8 mouse cellular contexts compared by ENCODE assay signal in genomic region chr17:6827740-6828461, GRCm38 (mm10). TPM values are rescaled to one million over a fixed set of nuclear protein-coding genes. Genes with fewer than 3 reads are reported as not detected.
DNase-seq lines count a peak whose midpoint lies in the region; ATAC-seq lines count a peak whose summit lies in the region.

No protein-coding gene starts in this region.

- no peaks in the 10 kb centered on the region for H3K27me3 ChIP-seq in lung, embryonic 16.5 days (ENCODE audit: control insufficient read depth, insufficient read depth, low read depth, low read length)

- H3K4me1 ChIP-seq in lung, embryonic 16.5 days (replicated peaks; ENCODE audit: control insufficient read depth, insufficient read depth, low read length), result peaks cover 8% of the 10 kb centered on the region; the same call in 1 of the 2 replicates

- H3K9me3 ChIP-seq in lung, embryonic 16.5 days (ENCODE audit: control insufficient read depth, low read length), result no peaks in the 10 kb centered on the region

- DNase-seq in MEL-GATA-1-ER (ENCODE audit: extremely low read depth, low read depth), result peak; percentile 90
- peak; percentile 96 for DNase-seq in cerebellum, adult 8-10 months
- peak; percentile 96 for DNase-seq in forelimb bud, embryonic 11.5 days (ENCODE audit: low read depth, low spot score)
- DNase-seq in layer of hippocampus, adult 9-10 months (ENCODE audit: low spot score), result peak; percentile 60
- DNase-seq in ovary, postnatal 10 days (ENCODE audit: low spot score), result peak; percentile 80
- DNase-seq in thymus, postnatal 10 days (ENCODE audit: low spot score in 2 of 2), result peak; percentile 98 to 100

- H3K36me3 ChIP-seq in lung, embryonic 16.5 days (ENCODE audit: control insufficient read depth, insufficient read depth, low read length), result no peaks in the 10 kb centered on the region

- H3K4me3 ChIP-seq in lung, embryonic 16.5 days (ENCODE audit: low read length), result peak overlapping the region; percentile 66

- H3K4me2 ChIP-seq in lung, embryonic 16.5 days (ENCODE audit: low read depth, low read length), result peak overlapping the region; percentile 91

- WGBS in lung, embryonic 16.5 days, result under 1% methylated on average over 64 of the region's 64 CpGs

- peak; percentile 92 to 95 for ATAC-seq in hematopoietic stem cell, adult 5-6 weeks (replicated peaks in 1 of 2; ENCODE audit: insufficient read depth in 1 of 2, low FRiP score in 2 of 2, low TSS enrichment in 1 of 2, low read depth in 1 of 2, poor library complexity in 2 of 2, severe bottlenecking in 2 of 2)
- peak; percentile 97 for ATAC-seq in lung, embryonic 16.5 days (ENCODE audit: low read depth)

- peak overlapping the region; percentile 99 for H3K27ac ChIP-seq in lung, embryonic 16.5 days (ENCODE audit: low read length)

- H3K9ac ChIP-seq in lung, embryonic 16.5 days (ENCODE audit: low read length), result peak overlapping the region; percentile 79

RNA-seq across cellular contexts. Expression of gene Ezr, which starts 45.3 kb away (rescaled TPM):
- total RNA-seq in hematopoietic stem cell, adult 5-6 weeks (2017), result 130 and 159 TPM in 2 replicates
- 154 and 168 TPM in 2 replicates for polyA plus RNA-seq in lung, embryonic 16.5 days (2015; fragmentation: Nextera tagmentation; extraction: Ambion mirVana)

Comparison
In these comparisons a context has a peak if more than half of its experiments do, and no peak if none do; other contexts are left out.
1. Peak in every context shown above with its lines: DNase-seq, ATAC-seq, H3K4me3 ChIP-seq and H3K27ac ChIP-seq.